Mouse (Mus musculus) ES-Bruce4 (cell line): Measurements from ENCODE around the gene Spata13.

Experiments used
- CTCF ChIP-seq: IDR thresholded peaks from one replicate; pipeline ENCODE4 v1.8.1; 2011; ENCODE audit warnings: low read depth, low read length
- POLR2A ChIP-seq: IDR thresholded peaks from one replicate; pipeline ENCODE4 v1.8.1; 2011; ENCODE audit warnings: low read length; ENCODE audit not compliant: insufficient read depth

- TF ChIP-seq CTCF: no peak
- no peak for TF ChIP-seq POLR2A
Observed at GRCm38 (mm10) chr14:60653977-60654376, 20.2 kb downstream of the Spata13 start.
